Mouse (Mus musculus): ENCODE measurements around the gene B230217C12Rik. TPM values are rescaled to one million over a fixed set of nuclear protein-coding genes. Genes with fewer than 3 reads are reported as not detected.

Gene B230217C12Rik
- total RNA-seq (2023): 0.95 TPM

DNA sequence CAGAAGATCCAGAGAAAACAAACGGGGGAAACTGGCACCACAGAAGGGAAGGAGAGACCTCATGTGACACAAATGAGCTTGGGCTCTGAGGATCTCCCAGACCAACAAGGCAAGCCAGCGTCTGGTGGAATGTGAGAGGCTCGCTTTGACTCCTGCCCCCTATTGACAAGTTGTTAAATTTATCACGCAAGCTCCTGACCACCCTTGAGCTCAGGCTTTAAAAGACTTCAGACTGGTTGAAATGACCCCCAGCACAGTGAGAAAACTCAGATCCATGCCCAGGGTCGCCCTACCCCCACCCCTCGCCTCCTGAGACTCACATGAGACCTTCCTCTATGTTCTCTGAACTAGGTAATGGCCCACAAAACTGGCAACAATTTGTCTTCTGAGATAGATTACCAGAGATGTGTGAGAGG, at the start of gene B230217C12Rik:
Gene B230217C12Rik (plus strand): TSS at position 242 of the 416 bp plus-strand sequence.

DNA sequence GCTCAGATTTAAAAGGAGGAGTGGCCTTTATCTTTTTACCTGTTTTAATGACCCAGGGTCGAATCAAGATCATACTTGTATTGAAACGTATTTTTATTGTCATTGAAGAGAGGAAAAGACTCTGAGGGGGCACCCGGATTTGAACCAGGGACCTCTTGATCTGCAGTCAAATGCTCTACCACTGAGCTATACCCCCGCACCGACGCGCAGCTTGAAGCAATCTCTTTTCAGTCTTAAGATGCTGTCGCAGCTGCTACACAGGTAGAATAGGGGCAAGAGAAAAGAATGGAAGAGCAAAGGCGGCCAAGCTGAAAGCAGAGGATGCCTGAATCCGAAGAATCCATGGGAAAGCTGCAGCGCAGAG, 41.8 kb upstream of the B230217C12Rik start, which contains the start of gene Lasp1:
Gene Lasp1 (plus strand): TSS at position 219 of the 364 bp plus-strand sequence.

DNA sequence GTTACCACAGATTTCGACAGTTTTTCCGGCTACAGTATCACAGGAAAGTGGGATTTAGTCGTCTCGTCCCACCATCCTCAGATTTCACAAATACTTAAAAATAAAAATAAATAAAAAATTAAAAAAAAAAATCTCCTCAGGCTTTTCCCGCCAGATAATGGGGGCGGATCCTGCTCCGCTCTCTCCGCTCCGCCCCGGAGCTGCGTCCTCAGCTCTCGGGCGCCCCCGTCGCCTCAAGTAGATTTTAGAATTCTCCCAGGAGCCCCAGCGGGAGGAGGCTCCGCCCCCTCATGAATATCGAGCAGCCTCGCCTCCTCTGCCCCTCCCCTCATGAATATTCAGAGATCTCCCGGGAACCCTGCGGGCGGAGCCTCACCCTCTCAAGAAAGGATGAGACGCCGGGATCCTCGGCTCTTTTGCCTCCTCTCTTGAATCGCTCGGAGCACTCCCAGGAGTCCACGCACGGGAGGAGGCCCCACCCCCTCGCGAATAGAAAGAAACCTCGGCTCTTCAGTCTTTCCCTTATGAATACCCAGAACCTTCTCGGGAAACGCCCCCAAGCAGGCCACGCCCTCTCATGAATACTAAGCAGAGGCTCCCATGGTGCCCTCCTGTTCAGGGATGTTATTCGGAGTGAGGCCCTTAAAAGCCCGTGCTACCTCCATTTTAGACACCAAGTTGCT, 43.5 kb downstream of the B230217C12Rik start, which contains the start of gene Fbxo47:
Gene Fbxo47 (minus strand): TSS at position 237 of the 683 bp plus-strand sequence.

Other genes starting within 250 kb of the B230217C12Rik start
- gene Epop, start 211.1 kb upstream of the B230217C12Rik start, total RNA-seq (2023): 8.4 TPM
- 236 TPM for gene Mllt6, start 177.4 kb upstream of the B230217C12Rik start, total RNA-seq (2023)
- gene Cisd3, start 155.0 kb upstream of the B230217C12Rik start, total RNA-seq (2023): 43.7 TPM
- gene Pcgf2, start 140.3 kb upstream of the B230217C12Rik start, total RNA-seq (2023): 3.0 TPM
- 107 TPM for gene Psmb3, start 137.4 kb upstream of the B230217C12Rik start, total RNA-seq (2023)
- 57.6 TPM for gene Pip4k2b, start 96.1 kb upstream of the B230217C12Rik start, total RNA-seq (2023)
- gene Cwc25, start 74.2 kb upstream of the B230217C12Rik start, total RNA-seq (2023): 48.7 TPM
- gene 1700001P01Rik, start 64.9 kb upstream of the B230217C12Rik start, total RNA-seq (2023): 1.7 TPM
- 2,309 TPM for gene Rpl23, start 58.3 kb upstream of the B230217C12Rik start, total RNA-seq (2023)
- gene Lasp1, start 41.8 kb upstream of the B230217C12Rik start, total RNA-seq (2023): 142 TPM
- gene Fbxo47, start 43.4 kb downstream of the B230217C12Rik start, total RNA-seq (2023): 1.4 TPM
- 1.2 TPM for gene Plxdc1, start 145.7 kb downstream of the B230217C12Rik start, total RNA-seq (2023)
- gene Arl5c, start 155.4 kb downstream of the B230217C12Rik start, total RNA-seq (2023): 55.7 TPM
- 28.2 TPM for gene Cacnb1, start 182.3 kb downstream of the B230217C12Rik start, total RNA-seq (2023)
- gene Rpl19, start 185.9 kb downstream of the B230217C12Rik start, total RNA-seq (2023): 2,682 TPM
- gene Stac2, start 212.7 kb downstream of the B230217C12Rik start, total RNA-seq (2023): 0.41 TPM

Measured in CD4-positive naive resting alpha-beta T cell, adult 57 days (primary cell).